Mouse (Mus musculus) testis, postnatal 14 days (tissue): ENCODE data around the gene Gcnt1.

Experiments used
- DNase-seq: peaks from one replicate; pipeline ENCODE4 v3.0.0; 2021; ENCODE audit warnings: low spot score

Gene Gcnt1

GRCm38 (mm10) chr19:17323689-17324241, 48.9 kb downstream of the Gcnt1 start:
- DNase-seq = no peak

- no peak for DNase-seq
Observed at GRCm38 (mm10) chr19:17323006-17323688, 49.5 kb downstream of the Gcnt1 start.

DNA sequence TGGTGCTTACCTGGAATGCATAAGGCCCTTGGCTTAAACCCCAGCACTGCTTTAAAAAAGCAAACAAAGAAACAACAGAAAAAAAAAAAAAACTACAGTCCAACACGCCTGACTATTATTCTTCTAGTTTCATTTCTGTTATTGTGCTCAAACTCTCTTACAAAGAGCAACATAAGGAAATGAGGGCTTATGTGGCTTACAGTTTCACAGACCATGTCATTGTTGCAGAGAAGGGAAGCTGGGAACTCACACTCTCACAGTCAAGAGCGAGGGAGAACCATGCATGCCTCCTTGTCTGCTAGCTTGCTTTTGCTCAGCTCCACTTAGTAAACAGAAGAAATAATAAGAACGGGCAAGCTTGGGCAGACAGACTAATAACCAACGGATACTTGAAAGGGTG, 52.9 kb downstream of the Gcnt1 start:
- DNase-seq = no peak

- no peak for DNase-seq
Observed at GRCm38 (mm10) chr19:17318733-17319132, 53.9 kb downstream of the Gcnt1 start.

DNA sequence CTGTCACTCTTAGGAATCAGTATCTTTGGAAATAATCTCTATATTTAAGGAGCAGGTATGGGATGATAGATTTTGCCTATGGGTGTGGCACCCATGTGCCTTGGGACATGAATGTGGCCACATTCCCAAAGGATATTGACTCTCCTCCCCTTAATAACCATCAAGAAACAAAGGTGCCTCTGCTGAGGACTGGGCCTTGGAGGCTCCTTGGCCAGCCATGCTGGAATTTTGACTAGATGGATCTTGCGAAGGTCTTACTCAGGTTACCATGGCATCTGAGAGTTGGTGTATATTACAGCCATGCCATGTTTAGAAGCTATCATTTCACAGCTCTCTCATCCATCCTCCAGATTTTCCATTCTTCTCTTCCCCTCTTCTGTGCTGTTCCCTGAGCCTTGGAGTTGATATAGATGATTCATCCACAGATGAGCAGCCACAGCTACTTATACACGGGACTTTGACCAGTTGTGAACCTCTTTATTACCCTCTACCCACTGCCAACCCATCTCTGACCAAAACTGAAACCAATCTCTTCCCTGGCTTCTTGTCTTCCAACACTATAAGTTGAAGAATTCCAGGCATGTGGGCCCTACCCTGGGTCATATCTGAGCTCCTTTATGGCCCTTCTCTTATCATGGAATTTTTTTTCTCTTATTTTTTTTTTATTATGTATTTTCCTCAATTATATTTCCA, 56.2 kb downstream of the Gcnt1 start:
- DNase-seq = no peak

- no peak for DNase-seq
Observed at GRCm38 (mm10) chr19:17314451-17314850, 58.2 kb downstream of the Gcnt1 start.

DNA sequence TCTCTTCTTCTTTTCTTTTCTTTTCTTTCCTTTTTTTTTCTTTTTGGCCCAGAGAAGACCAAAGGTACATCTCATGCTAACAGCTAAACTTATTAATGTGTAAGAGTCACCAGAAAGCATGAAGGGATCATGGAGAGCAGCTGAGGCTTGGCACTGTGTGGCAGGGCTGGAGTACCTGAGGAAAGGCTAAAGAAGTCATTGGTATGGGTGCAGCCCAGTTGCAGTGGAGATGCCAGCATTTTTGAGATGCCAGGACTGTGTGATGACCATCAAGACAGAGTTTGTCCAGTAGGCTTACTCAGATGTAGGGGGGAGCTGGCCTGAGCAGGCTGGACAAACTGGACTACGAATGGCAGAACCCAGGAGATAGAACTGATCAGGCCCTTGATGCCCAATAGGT, 58.9 kb downstream of the Gcnt1 start:
- DNase-seq = no peak

DNA sequence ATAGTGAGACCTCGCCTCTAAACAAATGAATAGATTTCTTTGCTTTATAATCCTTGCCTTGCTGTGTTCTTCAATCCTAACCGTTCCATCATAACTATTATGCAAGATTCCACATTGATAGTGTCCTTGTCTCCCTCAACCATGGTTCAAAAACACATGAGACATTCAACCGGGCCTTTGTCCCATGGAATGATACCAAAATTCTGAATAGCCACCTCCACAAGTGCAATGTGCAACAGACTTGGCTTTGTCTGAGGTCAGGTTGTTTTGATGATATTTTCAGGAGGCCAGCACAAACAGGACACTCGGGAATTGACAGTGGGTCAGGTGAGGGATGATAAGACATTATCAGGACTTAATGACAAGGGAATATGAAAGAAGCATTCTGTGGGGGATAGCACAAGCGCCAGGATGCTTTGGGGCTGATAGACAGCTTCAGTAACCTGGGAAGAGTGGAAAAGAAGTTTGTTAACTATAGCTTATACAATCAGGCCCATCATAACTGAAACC, 59.9 kb downstream of the Gcnt1 start:
- DNase-seq = no peak

GRCm38 (mm10) chr19:17311501-17311900, 61.1 kb downstream of the Gcnt1 start:
- no peak for DNase-seq

DNA sequence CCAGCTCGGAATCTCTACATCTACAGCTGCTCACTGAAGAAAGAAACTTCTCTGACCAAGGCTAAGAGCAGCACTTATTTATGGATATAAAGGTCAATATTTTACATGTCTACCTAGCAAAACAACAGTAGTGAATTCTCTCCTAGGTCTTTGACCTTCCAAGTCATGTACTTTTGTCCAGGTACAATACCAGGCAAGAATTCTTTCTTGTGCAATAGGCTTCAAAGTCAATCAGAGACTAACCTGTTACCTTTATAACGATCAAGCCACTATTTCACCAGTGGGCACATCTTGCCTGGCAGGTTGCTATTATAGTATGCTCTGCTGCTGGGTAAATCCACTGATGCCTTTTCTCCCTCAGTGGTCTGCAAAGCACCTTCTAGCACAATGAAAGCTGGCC, 61.6 kb downstream of the Gcnt1 start:
- DNase-seq = no peak

DNA sequence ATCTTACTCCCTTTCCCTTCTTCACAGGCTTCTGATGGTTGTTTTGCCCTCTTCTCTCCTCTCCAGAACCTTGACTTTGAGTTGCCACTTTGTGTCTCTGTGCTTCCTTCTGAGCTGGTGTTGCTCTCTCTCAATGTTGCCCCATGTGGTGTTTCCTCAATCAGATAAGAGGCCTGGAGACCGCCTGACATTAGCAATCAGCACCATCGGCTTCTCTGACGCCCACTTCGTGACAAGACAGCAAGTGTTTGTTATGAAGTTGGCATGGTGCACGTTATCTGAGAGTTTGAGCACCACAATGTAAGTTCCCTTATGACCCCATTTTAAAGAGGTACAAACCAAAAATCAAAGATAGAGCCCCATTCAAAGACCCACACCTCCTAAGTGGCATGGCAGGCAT, 76.6 kb downstream of the Gcnt1 start:
- DNase-seq = no peak

GRCm38 (mm10) chr19:17295211-17295766, 77.4 kb downstream of the Gcnt1 start:
- DNase-seq = no peak

DNA sequence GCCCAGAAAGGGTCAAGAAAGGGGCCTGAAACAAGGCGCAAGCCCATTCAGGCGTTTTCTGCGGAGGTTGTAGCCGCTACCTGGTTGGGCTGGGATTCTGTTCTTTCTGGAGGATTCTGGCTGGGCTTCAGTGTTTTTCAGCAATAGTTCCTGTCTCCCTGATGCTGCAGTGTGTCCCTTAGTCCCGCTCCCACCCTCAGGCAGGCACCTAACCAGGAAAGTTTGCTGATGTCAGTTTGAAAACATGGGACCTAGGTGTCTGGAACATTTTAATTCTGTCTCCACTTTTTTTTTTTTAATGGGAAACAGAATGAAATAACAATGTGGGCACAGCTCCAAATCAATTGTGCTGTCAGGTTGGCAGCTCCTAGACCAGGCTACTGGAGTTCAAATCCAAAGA, 78.5 kb downstream of the Gcnt1 start:
- no peak for DNase-seq

GRCm38 (mm10) chr19:17289526-17289925, 83.1 kb downstream of the Gcnt1 start:
- no peak for DNase-seq

GRCm38 (mm10) chr19:17286004-17286403, 86.6 kb downstream of the Gcnt1 start:
- DNase-seq = no peak

GRCm38 (mm10) chr19:17283317-17283716, 89.3 kb downstream of the Gcnt1 start:
- DNase-seq = no peak

DNA sequence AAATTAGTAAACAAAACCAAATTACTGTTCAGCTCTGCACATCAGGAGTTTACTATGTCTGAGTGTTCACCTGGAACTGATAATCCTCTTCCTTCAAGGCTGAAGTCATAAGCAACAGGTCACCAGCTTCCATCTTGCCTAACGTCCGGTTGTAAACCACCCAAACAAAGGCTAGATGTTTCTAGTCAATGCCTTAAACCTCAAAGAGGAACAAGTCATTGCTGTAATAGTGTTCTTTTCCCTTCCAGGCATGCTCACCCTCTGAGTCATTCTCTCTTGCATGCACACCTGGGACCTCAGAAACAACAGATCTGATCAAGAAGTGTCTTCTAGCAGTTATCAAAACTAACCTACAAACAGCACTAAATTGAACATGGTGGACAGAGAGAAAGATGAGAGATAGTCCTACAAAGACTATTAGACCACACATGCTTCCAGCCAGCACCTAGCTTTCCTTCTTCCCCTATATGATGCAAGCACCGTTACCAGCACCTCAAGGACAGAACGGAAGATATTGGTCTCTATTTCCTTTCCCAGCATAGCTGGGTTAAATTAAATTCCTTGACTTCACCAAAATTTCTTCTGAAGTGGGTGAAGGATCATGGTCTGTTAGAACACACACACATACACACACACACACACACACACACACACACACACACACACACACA, 94.1 kb downstream of the Gcnt1 start:
- DNase-seq = no peak
